Mouse (Mus musculus) midbrain, postnatal 0 days (tissue): ENCODE measurements around the gene Nhsl2. TPM values are rescaled to one million over a fixed set of nuclear protein-coding genes. Genes with fewer than 3 reads are reported as not detected.
A peak's percentile ranks its signal among the peaks of the same experiment; 100 is the strongest.

Source experiments
- ATAC-seq: fragments of 200-750 bp; cut with Nextera tagmentation; 2 replicates; pipeline ENCODE4 v1.8.0; 2017; ENCODE audit warnings: moderate number of reproducible peaks, mild to moderate bottlenecking, moderate TSS enrichment, moderate library complexity; ENCODE audit not compliant: low FRiP score
- DNase-seq: peaks from one replicate; pipeline ENCODE4 v3.0.0-alpha.2; 2015; ENCODE audit warnings: low spot score
- H3K27ac ChIP-seq: fragments of 300-500 bp; sonication (generic); 2 replicates; pipeline ENCODE4 v1.5.1; 2014; ENCODE audit warnings: low read depth, mild to moderate bottlenecking, low read length, mixed read lengths
- H3K27me3 ChIP-seq: fragments of 300-500 bp; sonication (generic); 2 replicates; pipeline ENCODE4 v1.6.1; 2014; ENCODE audit warnings: low read length, control low read depth, mixed read lengths; ENCODE audit not compliant: insufficient read depth
- H3K36me3 ChIP-seq: fragments of 300-500 bp; sonication (generic); 2 replicates; pipeline ENCODE4 v1.6.1; 2014; ENCODE audit warnings: low read length, control low read depth, mixed read lengths; ENCODE audit not compliant: insufficient read depth
- H3K4me1 ChIP-seq: fragments of 300-500 bp; sonication (generic); 2 replicates; pipeline ENCODE4 v1.6.1; 2014; ENCODE audit warnings: mild to moderate bottlenecking, control low read depth, antibody characterized with exemption, low read length, mixed read lengths; ENCODE audit not compliant: insufficient read depth
- H3K4me2 ChIP-seq: fragments of 300-500 bp; sonication (generic); 2 replicates; pipeline ENCODE4 v1.6.1; 2014; ENCODE audit warnings: low read depth, mild to moderate bottlenecking, low read length, mixed read lengths; ENCODE audit not compliant: poor library complexity, severe bottlenecking
- H3K4me3 ChIP-seq: fragments of 300-500 bp; sonication (generic); 2 replicates; pipeline ENCODE4 v1.5.1; 2014; ENCODE audit warnings: low read depth, mild to moderate bottlenecking, low read length, moderate library complexity
- H3K9ac ChIP-seq: fragments of 300-500 bp; sonication (generic); replicated peaks from 2 replicates; pipeline ENCODE4 v1.6.1; 2014; ENCODE audit warnings: mild to moderate bottlenecking, low read length, moderate library complexity, mixed read lengths; ENCODE audit not compliant: poor library complexity, severe bottlenecking
- H3K9me3 ChIP-seq: fragments of 300-500 bp; sonication (generic); 2 replicates; pipeline ENCODE4 v1.6.1; 2016; ENCODE audit warnings: low read length, control low read depth
- CTCF ChIP-seq: IDR thresholded peaks from 2 replicates; pipeline ENCODE4 v1.5.1; 2016; ENCODE audit warnings: antibody characterized with exemption, mild to moderate bottlenecking
- WGBS: fragments of 180-500 bp; shearing (Covaris S2); extraction: QIAGEN DNeasy Blood & Tissue Kit; methylation state at CpG from one replicate; pipeline ENCODE4 v1.1.7; 2014; 5-methylcytosine and 5-hydroxymethylcytosine counted together
- polyA plus RNA-seq: library from polyadenylated mRNA; unstranded; fragments of >200 nt; fragmentation: Nextera tagmentation; extraction: Ambion mirVana; gene quantifications from 2 replicates; pipeline ENCODE4 v1.2.1, GENCODE M21; 2015
- total RNA-seq: library from RNA; depleted of rRNA; stranded (reverse); fragments of >200 nt; gene quantifications from 2 replicates; pipeline ENCODE4 v1.2.3, GENCODE M21; 2014

Nhsl2 gene
- total and polyA plus RNA-seq, 2 experiments from 2014 or later: 6.7 to 13.0 TPM

- no peaks in the 10 kb centered on the region for H3K27me3 ChIP-seq
- H3K9me3 ChIP-seq: no peaks in the 10 kb centered on the region
- H3K4me3 ChIP-seq: no peak overlapping the region
- no peak for TF ChIP-seq CTCF
- no peak overlapping the region for H3K4me2 ChIP-seq
- H3K36me3 ChIP-seq: no peaks in the 10 kb centered on the region
- ATAC-seq: no peak
- H3K9ac ChIP-seq: no peak overlapping the region
- 0 out of 2 replicates have a peak overlapping the region, but pooled peaks have one; percentile 12 for H3K27ac ChIP-seq
- H3K4me1 ChIP-seq: no peaks in the 10 kb centered on the region
- WGBS: 44% methylated on average over 8 of the region's 8 CpGs
- peak; percentile 26 for DNase-seq
Observed at GRCm38 (mm10) chrX:102032431-102032830, 183.2 kb downstream of the Nhsl2 start.

- 77% methylated on average over 1 of the region's 2 CpGs for WGBS
- no peaks in the 10 kb centered on the region for H3K36me3 ChIP-seq
Observed at GRCm38 (mm10) chrX:102033566-102033965, 184.4 kb downstream of the Nhsl2 start.

GRCm38 (mm10) chrX:102035671-102036070, 186.5 kb downstream of the Nhsl2 start:
- no peak for DNase-seq
- Histone ChIP-seq H3K9me3 (no peaks in the 10 kb centered on the region), H3K4me1 (no peaks in the 10 kb centered on the region), H3K4me2 (no peak overlapping the region), H3K36me3 (no peaks in the 10 kb centered on the region), H3K9ac (no peak overlapping the region), H3K4me3 (no peak overlapping the region), H3K27me3 (no peaks in the 10 kb centered on the region; the same call in 1 of the 2 replicates), H3K27ac (no peak overlapping the region)
- TF ChIP-seq CTCF: no peak
- WGBS: 60% methylated on average over 3 of the region's 3 CpGs
- ATAC-seq: no peak

More at GRCm38 (mm10) chrX:102033566-102033965, 184.4 kb downstream of the Nhsl2 start:
- Histone ChIP-seq H3K4me1 (no peaks in the 10 kb centered on the region), H3K4me3 (no peak overlapping the region), H3K27ac (no peak overlapping the region), H3K9ac (no peak overlapping the region), H3K9me3 (no peaks in the 10 kb centered on the region), H3K27me3 (no peaks in the 10 kb centered on the region), H3K4me2 (no peak overlapping the region)
- no peak for TF ChIP-seq CTCF
- ATAC-seq: no peak
- no peak for DNase-seq

GRCm38 (mm10) chrX:102036866-102037361, 187.7 kb downstream of the Nhsl2 start:
- Histone ChIP-seq H3K9ac (no peak overlapping the region), H3K27ac (no peak overlapping the region), H3K4me2 (no peak overlapping the region), H3K36me3 (no peaks in the 10 kb centered on the region), H3K4me1 (no peaks in the 10 kb centered on the region), H3K4me3 (no peak overlapping the region), H3K9me3 (no peaks in the 10 kb centered on the region), H3K27me3 (no peaks in the 10 kb centered on the region; the same call in 1 of the 2 replicates)
- no peak for DNase-seq
- 73% methylated on average over 3 of the region's 3 CpGs for WGBS
- no peak for TF ChIP-seq CTCF
- ATAC-seq: no peak

GRCm38 (mm10) chrX:102037506-102037905, 188.3 kb downstream of the Nhsl2 start:
- WGBS: 51% methylated on average over 2 of the region's 2 CpGs

GRCm38 (mm10) chrX:102041562-102041961, 192.4 kb downstream of the Nhsl2 start:
- H3K4me1 ChIP-seq: no peaks in the 10 kb centered on the region
- H3K36me3 ChIP-seq: no peaks in the 10 kb centered on the region
- ATAC-seq (no peak), DNase-seq (no peak)
- 48% methylated on average over 7 of the region's 7 CpGs for WGBS
- TF ChIP-seq CTCF: no peak
- H3K9me3 ChIP-seq: no peaks in the 10 kb centered on the region
- no peak overlapping the region for H3K4me3 ChIP-seq
- H3K27me3 ChIP-seq: no peaks in the 10 kb centered on the region; the same call in 1 of the 2 replicates
- no peak overlapping the region for H3K27ac ChIP-seq
- no peak overlapping the region for H3K4me2 ChIP-seq
- no peak overlapping the region for H3K9ac ChIP-seq

More at GRCm38 (mm10) chrX:102037506-102037905, 188.3 kb downstream of the Nhsl2 start:
- Histone ChIP-seq H3K36me3 (no peaks in the 10 kb centered on the region), H3K9me3 (no peaks in the 10 kb centered on the region), H3K27me3 (no peaks in the 10 kb centered on the region; the same call in 1 of the 2 replicates), H3K27ac (no peak overlapping the region), H3K4me2 (no peak overlapping the region), H3K4me3 (no peak overlapping the region), H3K4me1 (no peaks in the 10 kb centered on the region), H3K9ac (no peak overlapping the region)
- no peak for TF ChIP-seq CTCF
- ATAC-seq (no peak), DNase-seq (peak; percentile 51)
